Mouse (Mus musculus): Measurements from ENCODE around the gene Hist1h2bh.
A peak's percentile ranks its signal among the peaks of the same experiment; 100 is the strongest.
"Not testable (repeated sequence)": the region's sequence is repeated elsewhere in the genome, so short reads cannot be mapped to it uniquely, and the experiment has no call there.

Gene Hist1h2bh

GRCm38 (mm10) chr13:23573898-23574524, 30.8 kb upstream of the Hist1h2bh start, which contains the start of the genes Hist1h2bf and Hist1h2ad:
Gene Hist1h2bf (minus strand): TSS chr13:23574196.
Gene Hist1h2ad (plus strand): TSS chr13:23574381.
- peak; percentile 83 for DNase-seq (ENCODE audit: extremely low spot score, low spot score)

- not testable (repeated sequence) for DNase-seq (ENCODE audit: extremely low spot score, low spot score)
These were observed 30.1 kb upstream of the Hist1h2bh start for GRCm38 (mm10) chr13:23573034-23573897.

- DNase-seq (ENCODE audit: extremely low spot score, low spot score) = no peak
These were observed 29.2 kb upstream of the Hist1h2bh start for GRCm38 (mm10) chr13:23572218-23573033.

GRCm38 (mm10) chr13:23571504-23572217, 28.5 kb upstream of the Hist1h2bh start:
- not testable (repeated sequence) for DNase-seq (ENCODE audit: extremely low spot score, low spot score)

GRCm38 (mm10) chr13:23571022-23571503, 27.9 kb upstream of the Hist1h2bh start, which contains the start of the genes Hist1h2ae and Hist1h2bg:
Gene Hist1h2ae (minus strand): TSS chr13:23571220.
Gene Hist1h2bg (plus strand): TSS chr13:23571396.
- no peak for DNase-seq (ENCODE audit: extremely low spot score, low spot score)

- not testable (repeated sequence) for DNase-seq (ENCODE audit: extremely low spot score, low spot score)
These were observed 27.2 kb upstream of the Hist1h2bh start for GRCm38 (mm10) chr13:23570261-23571021.

- DNase-seq (ENCODE audit: extremely low spot score, low spot score) = no peak
These were observed 21.3 kb upstream of the Hist1h2bh start for GRCm38 (mm10) chr13:23564482-23564881.

- no peak for DNase-seq (ENCODE audit: extremely low spot score, low spot score)
These were observed 19.7 kb upstream of the Hist1h2bh start for GRCm38 (mm10) chr13:23562699-23563462.

- DNase-seq (ENCODE audit: extremely low spot score, low spot score) = peak; percentile 91
These were observed 18.9 kb upstream of the Hist1h2bh start, which contains the start of gene Hist1h3e for GRCm38 (mm10) chr13:23561883-23562659. Gene Hist1h3e (minus strand): TSS chr13:23562369.

- not testable (repeated sequence) for DNase-seq (ENCODE audit: extremely low spot score, low spot score)
These were observed 18.3 kb upstream of the Hist1h2bh start for GRCm38 (mm10) chr13:23561531-23561882.

- not testable (repeated sequence) for DNase-seq (ENCODE audit: extremely low spot score, low spot score)
These were observed 17.5 kb upstream of the Hist1h2bh start for GRCm38 (mm10) chr13:23560699-23561098.

- no peak for DNase-seq (ENCODE audit: extremely low spot score, low spot score)
These were observed 13.7 kb upstream of the Hist1h2bh start for GRCm38 (mm10) chr13:23556906-23557305.

GRCm38 (mm10) chr13:23555839-23556416, 12.7 kb upstream of the Hist1h2bh start:
- DNase-seq (ENCODE audit: extremely low spot score, low spot score) = peak; percentile 77

- DNase-seq (ENCODE audit: extremely low spot score, low spot score) = peak; percentile 87
These were observed 12.0 kb upstream of the Hist1h2bh start for GRCm38 (mm10) chr13:23554925-23555838.

- no peak for DNase-seq (ENCODE audit: extremely low spot score, low spot score)
These were observed 11.2 kb upstream of the Hist1h2bh start for GRCm38 (mm10) chr13:23554393-23554792.

- no peak for DNase-seq (ENCODE audit: extremely low spot score, low spot score)
These were observed 9.8 kb upstream of the Hist1h2bh start, which contains the start of gene Hist1h1d for GRCm38 (mm10) chr13:23552962-23553361. Gene Hist1h1d (plus strand): TSS chr13:23553262.
